Mouse (Mus musculus) G1E (cell line): ENCODE results near the gene Pip5k1b. TPM values are rescaled to one million over a fixed set of nuclear protein-coding genes. Genes with fewer than 3 reads are reported as not detected.

Source experiments
- ATAC-seq: 2 replicates; pipeline ENCODE4 v1.8.0; 2016; ENCODE audit warnings: mild to moderate bottlenecking; ENCODE audit not compliant: insufficient number of reproducible peaks, poor library complexity, low FRiP score, severe bottlenecking; ENCODE audit errors: extremely low read depth
- DNase-seq: peaks from one replicate; pipeline ENCODE4 v3.0.0; 2012; ENCODE audit warnings: low spot score
- H3K27me3 ChIP-seq: 2 replicates; pipeline ENCODE4 v1.6.1; 2012; ENCODE audit warnings: mild to moderate bottlenecking, low read length, inconsistent platforms; ENCODE audit not compliant: insufficient read depth
- H3K36me3 ChIP-seq: replicated peaks from 2 replicates; pipeline ENCODE3; 2012; ENCODE audit warnings: mild to moderate bottlenecking, inconsistent platforms
- H3K4me1 ChIP-seq: 2 replicates; pipeline ENCODE4 v1.6.1; 2012; ENCODE audit warnings: low read depth, low read length, inconsistent platforms, mixed read lengths; ENCODE audit not compliant: insufficient read depth
- H3K4me3 ChIP-seq: 2 replicates; pipeline ENCODE4 v1.5.1; 2012; ENCODE audit warnings: low read depth, mild to moderate bottlenecking, inconsistent platforms, low read length, moderate library complexity, mixed read lengths
- H3K9me3 ChIP-seq: replicated peaks from 2 replicates; pipeline ENCODE4 v1.6.1; 2012; ENCODE audit warnings: inconsistent platforms
- CTCF ChIP-seq: IDR thresholded peaks from 2 replicates; pipeline ENCODE4 v1.5.1; 2012; ENCODE audit warnings: low read depth, low read length, inconsistent platforms, mixed read lengths
- GATA1 ChIP-seq: IDR thresholded peaks from 2 replicates; pipeline ENCODE4 v1.6.1; 2012; ENCODE audit warnings: borderline replicate concordance, low read length, inconsistent platforms, mixed read lengths
- GATA2 ChIP-seq: IDR thresholded peaks from 2 replicates; pipeline ENCODE4 v1.6.1; 2012; ENCODE audit warnings: low read depth, low read length, inconsistent platforms, borderline replicate concordance
- POLR2AphosphoS5 ChIP-seq: IDR thresholded peaks from 2 replicates; pipeline ENCODE4 v1.6.1; 2012; ENCODE audit warnings: low read depth, low read length, inconsistent platforms; ENCODE audit not compliant: insufficient replicate concordance
- TAL1 ChIP-seq: conservative IDR thresholded peaks from 2 replicates; pipeline ENCODE4 v1.6.1; 2012; ENCODE audit warnings: low read depth, low read length, inconsistent platforms, mixed read lengths
- polyA plus RNA-seq: library from polyadenylated mRNA; stranded (reverse); fragments of >175 nt; gene quantifications from 2 replicates; pipeline ENCODE4 v1.2.3, GENCODE M21; 2012
- total RNA-seq, 2 experiments: library from RNA; stranded (forward) in 1 of 2; stranded (reverse) in 1 of 2; fragments of 200-1000 nt in 1 of 2; fragments of >200 nt in 1 of 2; fragmentation: Nextera tagmentation in 1 of 2; gene quantifications; 2 replicates each; pipeline ENCODE4 v1.2.3; 2014 to 2017

Gene Pip5k1b
- total and polyA plus RNA-seq, 3 experiments, result 12.7 to 66.4 (median 23.6) TPM

DNA sequence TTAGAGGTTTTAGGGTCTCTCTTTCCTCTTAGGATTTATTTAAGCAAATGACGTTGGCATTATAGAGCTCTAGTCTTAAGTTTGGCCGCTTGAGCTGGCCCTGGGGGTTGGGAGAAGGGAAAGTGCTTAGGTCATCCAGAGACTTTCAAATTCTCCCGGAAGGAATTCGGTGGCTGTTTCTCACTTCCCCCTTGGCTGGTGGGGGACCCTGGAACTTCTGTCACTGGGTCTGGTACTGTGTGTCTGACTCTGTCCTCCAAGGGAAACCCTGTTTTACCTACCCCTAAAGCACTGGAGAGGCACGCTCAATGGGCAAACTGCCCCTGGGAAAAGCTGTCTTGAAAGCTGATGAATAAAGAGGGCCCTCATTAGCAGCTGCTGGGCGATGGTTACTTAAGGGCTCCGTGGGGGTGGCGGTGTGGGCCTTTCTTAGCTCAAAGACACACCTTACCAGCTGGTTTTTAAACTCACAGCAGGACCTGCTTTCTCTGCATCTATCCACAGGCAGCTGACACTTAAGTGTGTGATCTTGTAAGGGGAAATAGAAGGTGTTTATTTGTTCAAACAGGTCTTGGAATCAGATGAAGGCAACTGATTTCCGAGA, 301.9 kb downstream of the Pip5k1b start:
- Histone ChIP-seq H3K4me1 (no peaks in the 10 kb centered on the region), H3K9me3 (no peaks in the 10 kb centered on the region), H3K36me3 (peaks cover 21% of the 10 kb centered on the region), H3K4me3 (no peak overlapping the region), H3K27me3 (peaks cover 11% of the 10 kb centered on the region)
- TF ChIP-seq TAL1 (no peak), GATA1 (no peak), POLR2AphosphoS5 (no peak), GATA2 (no peak), CTCF (no peak)
- ATAC-seq, result no peak
- no peak for DNase-seq

GRCm38 (mm10) chr19:24251869-24252268, 303.8 kb downstream of the Pip5k1b start:
- no peak overlapping the region for H3K4me3 ChIP-seq
- peaks cover 16% of the 10 kb centered on the region for H3K27me3 ChIP-seq
- TF ChIP-seq CTCF (no peak), POLR2AphosphoS5 (no peak), GATA1 (no peak), GATA2 (no peak)
- H3K9me3 ChIP-seq, result no peaks in the 10 kb centered on the region
- no peak for DNase-seq
- no peak for ATAC-seq
- H3K4me1 ChIP-seq, result no peaks in the 10 kb centered on the region
- H3K36me3 ChIP-seq, result peaks cover 11% of the 10 kb centered on the region

Other genes starting within 250 kb of the Pip5k1b start
- gene Fam122a, start 78.5 kb downstream of the Pip5k1b start, total RNA-seq (2014; fragmentation: Nextera tagmentation), result 44.8 and 68.7 TPM in 2 replicates
- 5.0 and 5.2 TPM in 2 replicates for gene Fam122a, start 78.5 kb downstream of the Pip5k1b start, total RNA-seq (2017)
- gene Fam122a, start 78.5 kb downstream of the Pip5k1b start, polyA plus RNA-seq, result 14.2 and 18.9 TPM in 2 replicates
- not detected in 2 replicates for gene Tmem252, start 118.1 kb upstream of the Pip5k1b start, total RNA-seq (2014; fragmentation: Nextera tagmentation)
- 0.05 and 0.12 TPM in 2 replicates for gene Tmem252, start 118.1 kb upstream of the Pip5k1b start, total RNA-seq (2017)
- gene Tmem252, start 118.1 kb upstream of the Pip5k1b start, polyA plus RNA-seq, result not detected in 2 replicates